Mouse (Mus musculus) frontal cortex, adult 2 months (tissue): Measurements from ENCODE around the gene Bhmt. TPM values are rescaled to one million over a fixed set of nuclear protein-coding genes. Genes with fewer than 3 reads are reported as not detected.
A peak's percentile ranks its signal among the peaks of the same experiment; 100 is the strongest.

ENCODE experiments used
- DNase-seq, 2 experiments: peaks; one replicate each; pipeline ENCODE4 v3.0.0; 2022; ENCODE audit warnings: low spot score in 1 of 2; ENCODE audit errors: extremely low spot score in 1 of 2
- polyA plus RNA-seq: library from polyadenylated mRNA; depleted of rRNA; stranded (reverse); fragments of >200 nt; gene quantifications from 2 replicates; pipeline ENCODE4 v1.2.3, GENCODE M21; 2012; rRNA removed

Bhmt gene
- 0.32 and 0.36 TPM in 2 replicates for polyA plus RNA-seq

- no peak for DNase-seq
Observed at GRCm38 (mm10) chr13:93637282-93638245, at the start of gene Bhmt. Gene Bhmt, minus strand, starts transcription at chr13:93637961.

GRCm38 (mm10) chr13:93687321-93687720, 49.6 kb upstream of the Bhmt start:
- no peak for DNase-seq

- DNase-seq = no peak
Observed at GRCm38 (mm10) chr13:93685226-93685625, 47.5 kb upstream of the Bhmt start.

DNA sequence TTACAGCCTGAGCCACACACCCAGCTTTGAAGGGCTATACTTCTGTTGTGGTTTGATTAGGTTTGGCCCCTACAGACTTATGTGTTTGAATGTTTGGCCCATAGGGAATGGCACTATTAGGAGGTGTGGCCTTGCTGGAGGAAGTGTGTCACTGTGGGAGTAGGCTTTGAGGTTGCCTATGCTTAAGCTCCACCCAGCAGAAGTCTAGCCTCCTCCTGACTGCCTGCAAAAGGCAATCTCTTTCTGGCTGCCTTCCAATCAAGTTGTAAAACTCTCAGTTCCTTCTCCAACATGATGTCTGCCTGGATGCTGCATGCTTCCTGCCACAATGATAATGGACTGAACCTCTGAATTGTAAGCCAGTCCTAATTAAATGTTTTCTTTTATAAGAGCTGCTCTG, 45.6 kb upstream of the Bhmt start:
- DNase-seq = no peak

DNA sequence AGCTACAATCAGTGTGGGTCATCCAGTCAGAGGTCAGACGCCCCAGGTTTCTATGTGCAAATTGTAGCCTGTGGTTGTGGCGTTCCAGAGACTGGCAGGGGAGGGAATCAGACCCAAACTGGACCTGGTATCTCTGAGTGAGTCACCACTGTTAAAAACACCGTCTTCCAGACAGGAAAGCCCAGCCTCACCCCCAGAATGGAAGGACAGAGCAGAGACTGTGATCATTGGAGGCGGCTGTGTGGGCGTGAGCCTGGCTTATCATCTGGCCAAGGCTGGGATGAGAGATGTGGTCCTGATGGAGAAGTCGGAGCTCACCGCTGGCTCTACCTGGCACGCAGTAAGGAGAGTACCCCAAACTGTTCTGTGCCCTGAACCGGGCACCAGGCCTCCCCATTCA, 39.1 kb upstream of the Bhmt start:
- DNase-seq = peak in 1 of 2 experiments; percentile 59

- no peak for DNase-seq
Observed at GRCm38 (mm10) chr13:93674131-93674561, 36.4 kb upstream of the Bhmt start, which contains the start of the genes Bhmt2 and Dmgdh. Gene Bhmt2, minus strand, starts transcription at chr13:93674302. Gene Dmgdh, plus strand, starts transcription at chr13:93674433.

- DNase-seq = no peak
Observed at GRCm38 (mm10) chr13:93673296-93673695, 35.5 kb upstream of the Bhmt start.

- DNase-seq = no peak
Observed at GRCm38 (mm10) chr13:93672371-93672770, 34.6 kb upstream of the Bhmt start.

GRCm38 (mm10) chr13:93667586-93667985, 29.8 kb upstream of the Bhmt start:
- no peak for DNase-seq

- DNase-seq = no peak
Observed at GRCm38 (mm10) chr13:93657941-93658340, 20.2 kb upstream of the Bhmt start.

GRCm38 (mm10) chr13:93653382-93653781, 15.6 kb upstream of the Bhmt start:
- no peak for DNase-seq

GRCm38 (mm10) chr13:93648387-93649130, 10.8 kb upstream of the Bhmt start:
- no peak for DNase-seq

- DNase-seq = no peak
Observed at GRCm38 (mm10) chr13:93639636-93640035, 1.9 kb upstream of the Bhmt start.

GRCm38 (mm10) chr13:93636561-93636960, 1.2 kb downstream of the Bhmt start:
- DNase-seq = no peak

GRCm38 (mm10) chr13:93632927-93633326, 4.8 kb downstream of the Bhmt start:
- DNase-seq = no peak

DNA sequence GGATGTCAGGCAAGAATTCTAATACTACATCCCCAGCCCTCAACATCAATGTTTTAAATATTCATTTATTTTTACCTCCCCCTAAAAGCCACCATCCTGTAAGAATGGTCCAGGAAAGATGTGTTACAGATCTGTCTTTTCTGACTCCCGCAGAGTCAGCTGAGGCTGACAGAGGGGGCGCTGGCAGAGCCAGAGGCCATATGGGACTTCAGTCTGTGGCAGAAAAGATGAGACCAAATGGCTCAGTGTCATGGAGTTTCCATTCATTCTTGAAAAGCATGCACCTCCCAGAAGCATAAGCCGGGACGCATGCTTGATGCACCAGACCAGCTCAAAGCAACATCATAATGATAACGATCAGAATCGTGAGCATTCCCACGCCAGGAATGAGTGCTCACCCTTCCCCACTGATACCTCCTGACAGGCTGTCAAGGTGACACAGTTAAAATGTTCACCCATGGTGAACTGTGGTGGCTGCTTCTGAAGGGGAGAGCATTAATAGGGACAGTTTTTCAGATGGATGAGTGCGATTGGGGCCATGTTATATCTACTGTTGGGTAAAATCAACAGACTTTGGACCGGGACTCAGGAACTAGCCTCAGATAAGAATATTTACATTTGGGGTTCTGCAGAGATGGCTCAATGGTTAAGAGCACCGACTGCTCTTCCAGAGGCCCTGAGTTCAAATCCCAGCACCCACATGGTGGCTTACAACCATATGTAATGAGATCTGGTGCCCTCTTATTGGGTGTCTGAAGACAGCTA, 6.6 kb downstream of the Bhmt start:
- DNase-seq = no peak

- no peak for DNase-seq
Observed at GRCm38 (mm10) chr13:93628861-93629260, 8.9 kb downstream of the Bhmt start.

DNA sequence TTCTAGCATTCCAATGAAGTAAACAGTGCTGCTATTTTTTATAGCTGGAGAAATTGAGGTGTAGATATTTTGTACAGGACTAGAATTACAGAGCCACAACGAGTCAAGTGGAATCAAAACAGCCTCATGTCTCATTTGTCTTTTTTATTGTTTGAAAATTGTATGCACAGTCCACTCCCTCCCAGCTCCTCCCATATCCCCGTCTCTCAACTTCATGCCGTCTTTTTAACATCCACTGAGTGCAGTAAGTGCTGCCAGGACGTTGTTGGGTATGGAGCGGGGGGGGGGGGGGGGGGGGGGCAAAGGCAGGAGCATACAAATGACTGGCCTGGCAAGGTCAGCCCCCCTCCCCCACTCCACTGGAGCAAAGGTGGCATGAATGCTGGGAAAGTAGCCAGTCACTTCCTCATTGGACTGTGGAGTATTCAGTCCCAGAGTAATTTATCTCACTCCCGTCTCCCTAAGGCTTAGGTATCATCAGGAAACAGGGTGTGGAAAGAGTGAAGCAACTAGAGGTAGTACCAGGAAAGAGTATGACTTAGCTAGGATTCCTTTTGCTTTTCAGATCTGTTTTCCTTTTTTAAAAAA, 23.3 kb downstream of the Bhmt start:
- no peak for DNase-seq

DNA sequence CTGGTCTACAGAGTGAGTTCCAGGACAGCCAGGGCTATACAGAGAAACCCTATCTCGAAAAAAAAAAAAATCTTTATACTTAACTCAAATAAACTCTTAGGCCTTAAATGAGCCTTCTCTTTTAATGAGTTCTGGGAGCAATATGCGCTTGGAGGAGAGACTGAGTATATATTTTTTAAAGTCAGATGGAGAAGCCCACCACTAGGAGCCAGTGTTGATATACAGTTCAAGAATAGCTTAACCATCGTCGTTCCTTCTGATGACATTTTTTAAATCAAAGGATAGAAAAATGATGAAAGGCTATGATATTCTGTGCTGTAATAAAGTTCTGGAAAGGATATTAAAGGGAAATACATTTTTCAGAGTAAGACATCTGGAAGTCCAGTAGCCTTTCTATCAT, 24.0 kb downstream of the Bhmt start:
- DNase-seq = no peak
